Mouse (Mus musculus): ENCODE data around the gene Gm45021.

Gene Gm45021

DNA sequence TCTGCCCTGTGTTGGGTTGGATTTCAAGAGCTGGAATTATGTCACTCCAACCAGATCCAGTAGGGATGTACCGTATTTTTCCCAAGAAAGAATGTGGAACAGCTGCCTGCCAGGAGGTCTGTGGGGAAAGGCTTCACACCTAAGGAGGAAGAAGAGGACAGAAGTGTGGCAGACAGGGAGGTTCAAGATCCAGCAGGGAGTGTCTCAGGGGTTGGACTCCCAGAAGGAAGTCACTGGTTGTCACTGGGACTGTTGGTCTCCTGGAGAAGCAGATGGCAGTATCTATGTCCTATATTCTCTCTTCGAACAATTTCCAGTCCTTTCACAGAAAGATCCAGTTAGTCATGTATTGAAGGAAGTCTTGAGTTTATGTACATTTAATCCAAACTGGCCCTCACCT is 58.2 kb downstream of the Gm45021 start:
- DNase-seq (ENCODE audit: low spot score in 2 of 2), result no peak

GRCm38 (mm10) chr6:48648779-48649178 is 59.4 kb downstream of the Gm45021 start:
- DNase-seq (ENCODE audit: low spot score in 2 of 2), result no peak

DNA sequence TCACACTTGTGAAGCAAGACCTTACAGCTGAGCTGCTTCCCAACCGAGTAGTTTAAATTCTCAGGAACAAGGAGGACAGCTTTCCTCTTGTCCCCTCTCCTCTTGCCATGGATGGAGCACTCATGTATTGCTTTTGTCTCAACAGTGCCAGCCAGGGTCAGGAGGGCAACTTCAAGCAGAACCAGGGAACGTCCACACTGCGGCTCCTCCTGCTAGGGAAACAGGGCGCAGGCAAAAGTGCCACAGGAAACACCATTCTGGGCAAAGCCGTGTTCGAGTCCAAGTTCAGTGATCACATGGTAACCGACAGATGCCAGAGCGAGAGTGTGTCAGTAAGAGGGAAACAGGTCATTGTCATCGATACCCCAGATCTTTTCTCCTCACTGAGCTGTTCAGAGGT is 60.6 kb downstream of the Gm45021 start:
- DNase-seq (ENCODE audit: low spot score in 2 of 2), result no peak

DNA sequence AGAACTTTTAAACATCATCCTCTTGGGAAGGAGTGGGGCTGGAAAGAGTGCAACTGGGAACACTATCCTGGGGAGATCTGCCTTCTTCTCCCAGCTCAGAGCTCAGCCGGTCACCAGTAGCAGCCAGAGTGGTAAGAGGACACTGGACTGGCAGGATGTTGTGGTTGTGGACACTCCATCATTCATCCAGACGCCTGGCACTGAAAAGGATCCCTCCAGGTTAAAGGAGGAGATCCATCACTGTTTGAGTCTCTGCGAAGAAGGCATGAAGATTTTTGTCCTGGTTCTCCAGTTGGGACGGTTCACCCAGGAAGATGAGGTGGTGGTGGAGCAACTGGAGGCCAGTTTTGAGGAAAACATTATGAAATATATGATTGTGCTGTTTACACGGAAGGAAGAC is 69.3 kb downstream of the Gm45021 start:
- DNase-seq (ENCODE audit: low spot score in 2 of 2), result no peak
